Mouse (Mus musculus) bone marrow macrophage, adult 2 months (primary cell): ENCODE measurements around the gene Btd.

Source experiments
- CTCF ChIP-seq: IDR thresholded peaks from 2 replicates; pipeline ENCODE4 v1.5.1; 2012; ENCODE audit warnings: low read depth, mild to moderate bottlenecking, low read length, moderate library complexity
- POLR2A ChIP-seq: IDR thresholded peaks from 2 replicates; pipeline ENCODE4 v1.6.1; 2012; ENCODE audit warnings: mild to moderate bottlenecking, low read depth, low read length, borderline replicate concordance

GRCm38 (mm10) chr14:31681291-31681690 is 40.5 kb downstream of the Btd start:
- TF ChIP-seq CTCF (no peak), POLR2A (no peak)
